Mouse (Mus musculus) olfactory bulb, adult 2 months (tissue): ENCODE results near the gene Ints5. TPM values are rescaled to one million over a fixed set of nuclear protein-coding genes. Genes with fewer than 3 reads are reported as not detected.

ENCODE experiments used
- H3K27ac ChIP-seq: fragments of 200-500 bp; 2 replicates; pipeline ENCODE4 v1.5.1; 2012; ENCODE audit warnings: low read depth, low read length; ENCODE audit not compliant: insufficient read depth
- H3K4me1 ChIP-seq: fragments of 200-500 bp; 2 replicates; pipeline ENCODE4 v1.6.1; 2012; ENCODE audit warnings: low read length; ENCODE audit not compliant: control insufficient read depth, insufficient read depth
- H3K4me3 ChIP-seq: fragments of 200-500 bp; 2 replicates; pipeline ENCODE4 v1.5.1; 2012; ENCODE audit warnings: mild to moderate bottlenecking, low read depth, low read length, moderate library complexity; ENCODE audit not compliant: insufficient read depth
- CTCF ChIP-seq: fragments of 200-500 bp; IDR thresholded peaks from 2 replicates; pipeline ENCODE4 v1.5.1; 2012; ENCODE audit warnings: low read depth, mild to moderate bottlenecking, low read length, moderate library complexity; ENCODE audit not compliant: insufficient read depth
- POLR2A ChIP-seq: fragments of 200-500 bp; IDR thresholded peaks from 2 replicates; pipeline ENCODE4 v1.6.1; 2012; ENCODE audit warnings: mild to moderate bottlenecking, low read depth, low read length, moderate library complexity; ENCODE audit not compliant: insufficient read depth
- WGBS: fragments of 180-500 bp; shearing (Covaris S2); methylation state at CpG from one replicate; pipeline ENCODE4 v1.1.7; 2018; 5-methylcytosine and 5-hydroxymethylcytosine counted together
- polyA plus RNA-seq: library from polyadenylated mRNA; stranded (reverse); fragments of >200 nt; gene quantifications from 2 replicates; pipeline ENCODE4 v1.2.4, GENCODE M21; 2012; ENCODE audit warnings: low replicate concordance; ENCODE audit not compliant: missing spikeins, insufficient read depth, insufficient read length

The Ints5 gene
- polyA plus RNA-seq, 1 experiment, result not detected

- WGBS, result under 1% methylated on average over 53 of the region's 53 CpGs
- peak; percentile 40; the same call in 1 of the 2 replicates for TF ChIP-seq CTCF
- TF ChIP-seq POLR2A, result peak; percentile 74
- H3K27ac ChIP-seq, result peak within 1 kb of the TSS; percentile 77
- H3K4me3 ChIP-seq, result peak within 1 kb of the TSS; percentile 83
- peaks cover 9% of the 10 kb centered on the region for H3K4me1 ChIP-seq
These were observed 5.2 kb downstream of the Ints5 start, which contains the start of gene Ganab for GRCm38 (mm10) chr19:8897865-8898495. Ganab (plus strand) TSS chr19:8898071.

DNA sequence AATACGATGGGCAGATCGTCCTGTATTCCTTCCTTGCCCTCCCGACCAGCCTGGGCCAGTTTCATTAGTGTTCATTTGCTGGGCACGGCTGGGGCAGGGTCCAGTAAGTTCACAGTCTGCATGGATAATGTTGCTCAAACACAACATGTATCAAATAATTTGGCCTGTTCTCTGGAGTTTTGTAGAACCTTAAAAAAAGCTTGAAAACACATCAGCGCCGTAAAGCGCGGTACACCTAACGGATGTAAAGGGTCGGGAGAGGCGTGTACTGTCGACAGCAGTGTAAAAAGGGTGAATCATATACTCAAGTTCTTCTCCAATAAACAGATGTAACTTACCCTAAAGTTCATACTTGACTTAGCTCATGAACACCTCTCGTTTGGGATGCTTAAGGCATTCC lies 5.8 kb downstream of the Ints5 start:
- Histone ChIP-seq H3K4me3 (peak overlapping the region; percentile 83), H3K27ac (peak overlapping the region; percentile 77; the same call in 1 of the 2 replicates), H3K4me1 (peaks cover 9% of the 10 kb centered on the region)
- 6% methylated on average over 13 of the region's 13 CpGs for WGBS
- TF ChIP-seq POLR2A (no peak), CTCF (no peak)

DNA sequence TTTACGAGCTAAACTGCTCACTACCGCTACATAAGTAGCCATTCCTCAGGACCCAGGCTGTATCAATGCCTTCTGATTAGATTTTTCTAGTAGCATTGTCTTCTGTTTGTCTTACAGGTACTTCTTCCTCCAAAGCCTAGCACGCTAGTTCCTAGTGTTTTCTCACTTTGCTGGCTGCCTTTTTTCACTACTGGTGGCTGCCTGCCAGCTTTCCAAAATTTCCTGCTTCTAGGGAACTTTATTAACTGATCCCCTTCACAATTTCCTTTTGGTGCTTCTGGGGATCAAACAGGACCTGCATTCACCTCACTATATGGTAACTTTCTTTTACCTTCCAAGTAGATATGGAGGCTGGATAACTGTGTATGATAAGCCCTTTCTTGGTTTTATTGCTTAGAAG lies 6.3 kb downstream of the Ints5 start:
- H3K4me3 ChIP-seq, result no peak overlapping the region
- no peak overlapping the region for H3K27ac ChIP-seq
- H3K4me1 ChIP-seq, result peaks cover 7% of the 10 kb centered on the region
- no peak for TF ChIP-seq CTCF
- no peak for TF ChIP-seq POLR2A
- WGBS, result 34% methylated on average over 3 of the region's 3 CpGs

DNA sequence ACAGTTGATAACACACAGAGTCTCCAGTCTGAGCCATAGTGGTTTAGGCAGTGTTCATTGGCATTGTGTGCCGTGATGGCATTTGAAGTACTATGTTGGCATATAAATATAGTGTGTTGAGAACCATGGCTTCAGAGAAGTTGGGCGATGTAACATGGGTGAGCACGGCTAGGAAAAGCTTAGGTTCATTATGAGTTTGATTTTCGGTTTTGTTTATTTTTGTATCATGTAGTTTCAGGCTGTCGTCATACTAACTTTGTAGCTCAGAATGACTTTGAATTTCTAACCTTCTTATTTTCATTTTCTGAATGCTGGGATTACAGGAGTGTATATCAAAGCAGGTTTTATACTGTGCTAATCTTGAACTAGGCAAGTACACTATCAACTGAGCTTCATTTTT lies 10.6 kb downstream of the Ints5 start:
- Histone ChIP-seq H3K4me3 (no peak overlapping the region), H3K4me1 (no peaks in the 10 kb centered on the region), H3K27ac (no peak overlapping the region)
- TF ChIP-seq POLR2A (no peak), CTCF (no peak)
- 93% methylated on average over 5 of the region's 5 CpGs for WGBS

DNA sequence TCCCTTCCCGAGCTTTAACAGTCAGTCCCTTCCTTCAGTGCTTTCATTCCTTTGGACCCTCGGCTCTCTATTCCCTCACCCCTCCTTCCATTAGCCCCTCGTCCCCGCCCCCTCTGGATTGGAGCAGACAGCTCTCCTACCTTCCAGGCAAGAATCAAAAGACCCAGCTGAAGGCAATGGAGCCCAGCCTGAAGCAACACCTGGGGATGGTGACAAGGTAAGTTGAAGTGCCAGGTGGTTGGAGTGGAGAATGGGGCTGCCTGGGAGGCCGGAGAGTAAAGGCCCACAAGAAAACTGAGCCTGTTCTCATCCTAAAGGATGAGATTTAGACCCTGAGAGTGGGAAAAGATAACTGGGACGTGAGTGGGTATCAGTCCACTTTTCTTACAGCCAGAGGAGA lies 15.7 kb downstream of the Ints5 start:
- no peaks in the 10 kb centered on the region for H3K4me1 ChIP-seq
- TF ChIP-seq CTCF (no peak), POLR2A (no peak)
- no peak overlapping the region for H3K4me3 ChIP-seq
- no peak overlapping the region for H3K27ac ChIP-seq
- 89% methylated on average over 6 of the region's 6 CpGs for WGBS

DNA sequence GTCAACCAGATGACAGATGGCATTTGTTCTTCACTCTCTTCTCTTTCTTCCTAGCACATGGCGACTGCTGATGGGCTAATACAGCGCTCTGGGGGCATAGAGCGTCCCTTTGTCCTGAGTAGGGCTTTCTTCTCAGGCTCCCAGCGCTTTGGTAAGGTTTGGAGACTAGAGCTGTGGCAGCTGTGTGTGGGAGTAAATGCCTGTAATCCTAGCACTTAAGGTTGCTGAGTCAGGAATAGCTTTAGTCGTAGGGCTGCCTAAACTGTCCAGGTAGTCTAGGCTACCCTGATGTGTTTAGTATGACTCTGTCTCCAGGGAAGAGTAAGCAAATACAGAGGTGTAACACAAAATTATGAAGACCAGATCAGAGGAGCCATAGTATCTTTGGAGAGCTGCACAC lies 19.0 kb downstream of the Ints5 start:
- Histone ChIP-seq H3K4me3 (no peak overlapping the region), H3K4me1 (no peaks in the 10 kb centered on the region), H3K27ac (no peak overlapping the region)
- TF ChIP-seq POLR2A (no peak), CTCF (no peak)
- WGBS, result 57% methylated on average over 5 of the region's 5 CpGs

DNA sequence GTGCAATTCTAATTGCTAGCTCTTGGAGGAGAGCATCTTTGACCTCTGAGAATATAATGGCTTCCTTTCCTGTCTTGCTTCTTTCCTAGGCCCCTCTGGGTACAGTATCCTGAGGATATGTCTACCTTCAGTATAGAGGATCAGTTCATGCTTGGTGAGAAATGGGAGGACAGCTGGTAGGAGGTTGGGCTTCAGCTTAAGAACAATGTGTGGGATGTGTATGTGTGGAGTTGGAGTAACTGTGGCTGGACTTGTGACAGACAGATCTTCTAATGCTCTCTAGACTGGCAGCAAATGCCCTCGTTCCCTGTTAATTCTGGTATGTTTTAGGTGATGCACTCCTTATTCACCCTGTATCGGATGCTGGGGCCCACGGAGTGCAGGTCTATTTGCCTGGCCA lies 21.4 kb downstream of the Ints5 start:
- no peak overlapping the region for H3K27ac ChIP-seq
- WGBS, result 96% methylated on average over 3 of the region's 3 CpGs
- TF ChIP-seq POLR2A, result no peak
- TF ChIP-seq CTCF, result no peak

DNA sequence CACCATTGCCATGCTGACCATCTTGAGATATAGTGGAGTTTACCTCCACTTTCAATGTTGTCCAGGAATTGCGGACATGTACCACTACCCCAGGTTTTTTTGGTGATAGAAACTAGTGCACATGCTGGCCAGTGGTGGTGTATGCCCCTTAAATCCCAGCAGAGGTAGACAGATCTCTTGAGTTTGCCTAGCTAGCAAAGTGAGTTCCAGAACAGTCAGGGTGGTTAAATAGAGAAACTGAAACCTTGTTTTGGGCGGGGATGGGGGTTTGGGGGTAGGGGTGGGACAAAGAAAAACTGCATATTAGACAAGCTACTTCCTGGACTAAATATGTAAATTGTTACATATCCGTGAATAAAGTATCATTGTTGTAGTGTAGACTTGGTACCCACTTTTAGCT lies 26.2 kb downstream of the Ints5 start:
- WGBS, result 94% methylated on average over 3 of the region's 3 CpGs
- Histone ChIP-seq H3K27ac (no peak overlapping the region), H3K4me3 (no peak overlapping the region), H3K4me1 (peaks cover 2% of the 10 kb centered on the region)
- TF ChIP-seq CTCF (no peak), POLR2A (no peak)

More for the DNA sequence above, 21.4 kb downstream of the Ints5 start:
- Histone ChIP-seq H3K4me1 (no peaks in the 10 kb centered on the region), H3K4me3 (no peak overlapping the region)

DNA sequence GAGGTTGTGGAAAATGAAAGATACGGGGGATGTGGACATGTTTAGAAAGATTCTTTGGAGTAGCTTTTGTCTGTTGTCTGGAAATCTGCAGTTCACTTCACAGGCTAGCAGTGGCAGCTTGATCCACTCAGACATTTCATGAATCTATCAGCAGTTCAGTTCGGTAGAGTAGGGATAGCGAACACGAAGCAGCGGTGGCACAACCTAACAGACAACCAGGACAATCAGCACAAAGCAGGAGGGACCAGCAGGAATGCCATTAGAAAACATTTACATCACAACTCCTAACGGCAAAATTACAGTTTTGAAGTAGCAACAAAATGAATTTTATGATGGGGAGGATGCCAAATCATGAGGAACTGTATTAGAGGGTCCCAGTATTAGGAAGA lies 26.9 kb downstream of the Ints5 start:
- peaks cover 2% of the 10 kb centered on the region for H3K4me1 ChIP-seq
- 59% methylated on average over 6 of the region's 6 CpGs for WGBS
- TF ChIP-seq POLR2A (no peak), CTCF (no peak)
- H3K27ac ChIP-seq, result peak overlapping the region; percentile 85
- no peak overlapping the region for H3K4me3 ChIP-seq

DNA sequence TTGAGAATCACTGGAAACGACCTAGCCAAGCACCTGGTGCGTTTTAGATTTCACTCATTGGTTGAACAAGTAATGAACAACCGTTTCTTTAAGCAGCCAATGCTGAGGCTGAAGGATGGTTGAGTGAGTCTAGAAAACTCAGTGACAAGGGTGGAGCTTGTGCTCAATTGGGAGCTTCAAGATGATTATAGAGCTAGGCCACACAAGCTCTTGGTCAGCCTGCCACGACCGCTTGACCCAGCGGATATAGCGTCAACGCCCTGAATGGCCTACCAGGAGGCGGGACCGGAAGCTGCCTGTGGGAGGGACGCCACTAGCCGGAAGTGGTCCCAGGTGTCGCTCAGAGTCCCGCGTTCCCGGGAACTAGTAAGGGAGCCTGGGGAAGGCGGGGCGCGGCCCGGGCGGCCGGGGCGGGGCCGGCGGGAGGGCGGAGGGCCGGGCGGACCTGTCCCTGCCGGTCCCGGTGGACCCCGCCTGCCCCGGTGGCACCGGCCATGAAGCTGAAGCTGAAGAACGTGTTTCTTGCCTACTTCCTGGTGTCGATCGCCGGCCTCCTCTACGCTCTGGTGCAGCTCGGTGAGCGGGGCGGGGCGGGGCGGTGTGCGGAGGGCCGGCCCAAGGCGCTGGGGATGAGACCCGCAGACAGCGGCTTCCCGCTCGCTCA lies 27.4 kb downstream of the Ints5 start, which contains the start of gene B3gat3:
B3gat3 (plus strand) TSS at position 302 of the 664 bp plus-strand sequence.
- Histone ChIP-seq H3K27ac (peak within 1 kb of the TSS; percentile 85), H3K4me1 (peaks cover 2% of the 10 kb centered on the region), H3K4me3 (peak within 1 kb of the TSS; percentile 99)
- no peak for TF ChIP-seq CTCF
- peak; percentile 70 for TF ChIP-seq POLR2A
- 1% methylated on average over 50 of the region's 50 CpGs for WGBS
